Mouse (Mus musculus) left cerebral cortex, postnatal 14 days (tissue): ENCODE measurements around the gene Bach1. TPM values are rescaled to one million over a fixed set of nuclear protein-coding genes. Genes with fewer than 3 reads are reported as not detected.

Experiments used
- DNase-seq, 2 experiments: peaks; one replicate each; pipeline ENCODE4 v3.0.0; 2021 to 2022; ENCODE audit warnings: low spot score in 2 of 2, mixed read lengths in 1 of 2
- intact Hi-C: fragments of 180-260 bp; cut with DNase I; formaldehyde crosslinking; loops from one replicate; pipeline ENCODE4 v1.15.1; 2025
- total RNA-seq, 2 experiments: library from RNA; stranded (reverse); gene quantifications; 2 replicates each; pipeline ENCODE4 v1.2.3; 2021

Bach1 gene
- total RNA-seq, 2 experiments from 2014 or later, result 14.0 to 14.2 TPM

GRCm38 (mm10) chr16:87771926-87772325 lies 73.2 kb downstream of the Bach1 start:
- no peak for DNase-seq
- intact Hi-C loops, result no loop called here

DNA sequence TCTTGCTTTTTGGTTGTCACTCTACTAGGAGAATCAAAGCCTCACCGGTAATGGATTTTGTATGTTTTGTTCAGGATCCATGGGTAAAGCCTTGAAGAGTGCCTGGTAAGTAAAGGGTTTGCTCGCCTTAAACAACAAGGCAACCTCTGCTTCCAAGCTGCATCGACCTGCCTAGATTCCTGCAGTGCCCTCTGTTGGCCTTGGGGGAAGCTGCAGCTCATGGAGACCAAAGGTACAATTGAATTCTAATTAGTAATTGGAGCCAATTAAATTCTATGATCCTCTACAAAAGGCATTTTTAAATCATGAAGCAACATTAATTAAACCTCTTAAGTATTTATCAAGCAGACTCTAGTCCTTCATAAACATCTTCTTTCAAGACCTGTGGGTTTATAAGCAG lies 75.7 kb downstream of the Bach1 start:
- peak in 1 of 2 experiments; percentile 15 for DNase-seq
- intact Hi-C loops, result no loop called here

DNA sequence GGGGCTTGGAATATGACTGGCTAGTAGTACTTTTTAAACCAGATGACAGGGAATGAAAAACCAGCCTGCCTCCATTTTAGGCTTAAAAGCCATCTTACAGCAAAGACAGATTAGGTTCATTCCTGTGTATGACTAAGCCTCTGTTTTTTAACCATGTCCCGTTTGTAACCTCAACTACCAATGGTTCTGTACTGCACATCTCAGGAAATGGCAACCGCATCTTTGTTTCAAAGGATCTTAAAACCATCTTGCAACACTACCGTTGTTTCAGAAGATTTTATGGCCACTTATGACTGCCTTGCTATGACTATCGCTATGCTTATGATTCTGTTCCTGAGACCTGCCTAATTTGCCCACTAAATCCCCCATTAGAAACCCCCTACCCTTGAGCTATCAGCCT lies 78.6 kb downstream of the Bach1 start:
- intact Hi-C loops, result no loop called here
- no peak for DNase-seq

GRCm38 (mm10) chr16:87781637-87782036 lies 82.9 kb downstream of the Bach1 start:
- intact Hi-C loops, result no loop called here
- no peak for DNase-seq

Other genes starting within 250 kb of the Bach1 start
- 10 to 100 TPM; 48.7 to 53.3 TPM for gene Usp16, start 244.2 kb upstream of the Bach1 start, total RNA-seq
- 100 to 1,000 TPM; 170 to 171 TPM for gene Cct8, start 203.1 kb upstream of the Bach1 start, total RNA-seq
- gene Map3k7cl, start 145.6 kb upstream of the Bach1 start, total RNA-seq, result under 1 TPM; 0.66 to 0.77 TPM